Mouse (Mus musculus) neural tube, embryonic 15.5 days (tissue): ENCODE measurements around the gene Tirap. TPM values are rescaled to one million over a fixed set of nuclear protein-coding genes. Genes with fewer than 3 reads are reported as not detected.
"Not testable (repeated sequence)": the region's sequence is repeated elsewhere in the genome, so short reads cannot be mapped to it uniquely, and the experiment has no call there.

ENCODE experiments used
- ATAC-seq: fragments of 200-750 bp; cut with Nextera tagmentation; 2 replicates; pipeline ENCODE4 v1.8.0; 2017; ENCODE audit warnings: mild to moderate bottlenecking, moderate TSS enrichment, moderate library complexity; ENCODE audit not compliant: low FRiP score
- H3K27ac ChIP-seq: fragments of 300-500 bp; sonication (generic); replicated peaks from 2 replicates; pipeline ENCODE4 v1.5.1; 2015; ENCODE audit warnings: mild to moderate bottlenecking, inconsistent platforms
- H3K27me3 ChIP-seq: fragments of 300-500 bp; sonication (generic); replicated peaks from 2 replicates; pipeline ENCODE4 v1.6.1; 2015; ENCODE audit warnings: inconsistent platforms
- H3K36me3 ChIP-seq: fragments of 300-500 bp; sonication (generic); 2 replicates; pipeline ENCODE4 v1.6.1; 2015; ENCODE audit warnings: inconsistent platforms
- H3K4me1 ChIP-seq: fragments of 300-500 bp; sonication (generic); 2 replicates; pipeline ENCODE4 v1.6.1; 2015; ENCODE audit warnings: inconsistent platforms
- H3K4me2 ChIP-seq: fragments of 300-500 bp; sonication (generic); 2 replicates; pipeline ENCODE4 v1.6.1; 2015; ENCODE audit warnings: inconsistent platforms, mild to moderate bottlenecking, moderate library complexity
- H3K4me3 ChIP-seq: fragments of 300-500 bp; sonication (generic); replicated peaks from 2 replicates; pipeline ENCODE4 v1.5.1; 2015; ENCODE audit warnings: mild to moderate bottlenecking, inconsistent platforms
- H3K9ac ChIP-seq: fragments of 300-500 bp; sonication (generic); replicated peaks from 2 replicates; pipeline ENCODE4 v1.6.1; 2015; ENCODE audit warnings: mild to moderate bottlenecking, inconsistent platforms
- H3K9me3 ChIP-seq: fragments of 300-500 bp; sonication (generic); replicated peaks from 2 replicates; pipeline ENCODE4 v1.6.1; 2016; ENCODE audit warnings: inconsistent platforms
- WGBS: fragments of 180-500 bp; shearing (Covaris S2); methylation state at CpG from one replicate; pipeline ENCODE4 v1.1.7; 2015; ENCODE audit warnings: mixed read lengths; 5-methylcytosine and 5-hydroxymethylcytosine counted together
- polyA plus RNA-seq: library from polyadenylated mRNA; unstranded; fragments of >200 nt; fragmentation: Nextera tagmentation; extraction: Ambion mirVana; gene quantifications from 2 replicates; pipeline ENCODE4 v1.2.1, GENCODE M21; 2015

Tirap gene
- polyA plus RNA-seq, 1 experiment from 2014 or later: 4.7 TPM

DNA sequence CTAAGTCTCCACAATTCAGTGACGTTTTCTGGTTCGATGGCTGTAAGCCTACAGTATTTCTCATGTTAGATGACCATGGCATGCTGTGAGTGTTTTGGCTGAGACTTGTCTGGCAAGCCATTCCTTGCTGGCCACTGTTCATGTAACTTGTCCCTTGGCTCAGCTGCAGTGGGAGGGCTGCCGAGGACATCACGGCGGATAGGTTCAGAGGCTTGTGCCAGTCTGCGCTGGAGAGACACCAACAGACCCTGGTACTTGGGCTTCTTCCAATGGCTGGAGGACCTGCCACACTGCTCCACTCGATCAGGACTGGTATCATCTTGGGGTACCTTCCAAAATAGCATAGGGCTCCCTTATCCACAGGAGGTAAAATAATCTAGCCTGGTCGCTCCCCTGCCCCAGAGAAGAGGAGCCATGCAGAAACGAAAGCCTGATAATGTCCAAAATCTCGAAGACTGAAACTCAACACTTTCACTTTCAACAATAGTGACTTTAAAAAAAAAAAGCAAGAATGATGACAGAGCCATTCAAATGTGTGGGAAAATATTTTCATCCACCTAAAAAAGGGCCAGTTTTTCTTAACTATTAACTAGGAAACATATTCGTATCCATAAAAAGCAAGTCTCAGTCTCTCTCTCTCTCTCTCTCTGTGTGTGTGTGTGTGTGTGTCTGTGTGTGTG, 36.9 kb downstream of the Tirap start:
- Histone ChIP-seq H3K36me3 (no peaks in the 10 kb centered on the region), H3K4me3 (no peak overlapping the region), H3K4me1 (no peaks in the 10 kb centered on the region), H3K9ac (no peak overlapping the region), H3K27me3 (no peaks in the 10 kb centered on the region), H3K9me3 (no peaks in the 10 kb centered on the region), H3K27ac (no peak overlapping the region), H3K4me2 (no peak overlapping the region)
- ATAC-seq: no peak
- WGBS: 90% methylated on average over 11 of the region's 11 CpGs

DNA sequence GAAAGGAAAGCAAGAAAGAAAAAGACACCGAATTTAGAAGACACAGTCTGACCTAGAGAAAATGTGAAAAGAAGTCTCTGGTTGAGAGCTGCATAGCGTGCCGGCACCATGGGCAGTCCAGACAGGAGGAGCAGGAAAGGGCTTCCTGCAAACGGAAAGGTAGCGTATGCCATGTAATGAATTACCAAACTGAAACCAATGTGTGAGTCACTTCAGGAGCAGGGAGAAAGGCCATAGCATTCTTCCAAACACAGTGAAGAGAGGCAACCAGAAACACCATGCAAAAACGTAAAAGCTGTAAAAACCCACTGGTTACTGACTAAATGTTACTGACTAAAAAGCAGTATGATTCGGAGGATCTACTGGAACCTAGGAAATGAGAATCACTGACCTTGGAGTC, 38.4 kb downstream of the Tirap start:
- H3K4me2 ChIP-seq: no peak overlapping the region
- no peaks in the 10 kb centered on the region for H3K9me3 ChIP-seq
- H3K9ac ChIP-seq: no peak overlapping the region
- 86% methylated on average over 7 of the region's 7 CpGs for WGBS
- H3K27ac ChIP-seq: no peak overlapping the region
- ATAC-seq: no peak
- no peak overlapping the region for H3K4me3 ChIP-seq
- H3K36me3 ChIP-seq: no peaks in the 10 kb centered on the region
- no peaks in the 10 kb centered on the region for H3K27me3 ChIP-seq
- no peaks in the 10 kb centered on the region for H3K4me1 ChIP-seq

- H3K4me1 ChIP-seq: no peaks in the 10 kb centered on the region
Observed at GRCm38 (mm10) chr9:35160662-35161061, 39.4 kb downstream of the Tirap start.

GRCm38 (mm10) chr9:35158477-35158876, 41.6 kb downstream of the Tirap start:
- no peaks in the 10 kb centered on the region for H3K36me3 ChIP-seq
- H3K9ac ChIP-seq: no peak overlapping the region
- WGBS: 90% methylated on average over 3 of the region's 3 CpGs
- H3K9me3 ChIP-seq: no peaks in the 10 kb centered on the region
- no peak overlapping the region for H3K4me3 ChIP-seq
- no peak for ATAC-seq
- H3K4me1 ChIP-seq: no peaks in the 10 kb centered on the region
- H3K27ac ChIP-seq: no peak overlapping the region
- H3K4me2 ChIP-seq: no peak overlapping the region
- H3K27me3 ChIP-seq: no peaks in the 10 kb centered on the region

More at GRCm38 (mm10) chr9:35160662-35161061, 39.4 kb downstream of the Tirap start:
- no peak for ATAC-seq
- no peak overlapping the region for H3K9ac ChIP-seq
- no peak overlapping the region for H3K4me3 ChIP-seq
- no peaks in the 10 kb centered on the region for H3K27me3 ChIP-seq
- H3K36me3 ChIP-seq: no peaks in the 10 kb centered on the region
- no peak overlapping the region for H3K4me2 ChIP-seq
- WGBS: 85% methylated on average over 2 of the region's 2 CpGs
- no peak overlapping the region for H3K27ac ChIP-seq
- H3K9me3 ChIP-seq: no peaks in the 10 kb centered on the region

- no peaks in the 10 kb centered on the region for H3K27me3 ChIP-seq
- 83% methylated on average over 4 of the region's 4 CpGs for WGBS
- no peak for ATAC-seq
Observed at GRCm38 (mm10) chr9:35156862-35157261, 43.2 kb downstream of the Tirap start.

GRCm38 (mm10) chr9:35156002-35156710, 43.9 kb downstream of the Tirap start:
- no peaks in the 10 kb centered on the region for H3K36me3 ChIP-seq
- no peak overlapping the region for H3K4me2 ChIP-seq
- no peak overlapping the region for H3K4me3 ChIP-seq
- no peaks in the 10 kb centered on the region for H3K27me3 ChIP-seq
- no peak for ATAC-seq
- no peak overlapping the region for H3K27ac ChIP-seq
- H3K9me3 ChIP-seq: no peaks in the 10 kb centered on the region
- no peaks in the 10 kb centered on the region for H3K4me1 ChIP-seq
- 94% methylated on average over 5 of the region's 5 CpGs for WGBS
- H3K9ac ChIP-seq: no peak overlapping the region

More at GRCm38 (mm10) chr9:35156862-35157261, 43.2 kb downstream of the Tirap start:
- Histone ChIP-seq H3K4me1 (no peaks in the 10 kb centered on the region), H3K4me3 (no peak overlapping the region), H3K9me3 (no peaks in the 10 kb centered on the region), H3K36me3 (no peaks in the 10 kb centered on the region), H3K27ac (no peak overlapping the region), H3K9ac (no peak overlapping the region), H3K4me2 (no peak overlapping the region)

GRCm38 (mm10) chr9:35152923-35153322, 47.2 kb downstream of the Tirap start:
- WGBS: 94% methylated on average over 1 of the region's 1 CpGs
- ATAC-seq: no peak
- H3K9me3 ChIP-seq: no peaks in the 10 kb centered on the region

GRCm38 (mm10) chr9:35148822-35149221, 51.3 kb downstream of the Tirap start:
- not testable (repeated sequence) for H3K4me3 ChIP-seq, H3K36me3 ChIP-seq, H3K27me3 ChIP-seq, H3K9me3 ChIP-seq, H3K27ac ChIP-seq, H3K4me1 ChIP-seq, H3K9ac ChIP-seq, ATAC-seq, H3K4me2 ChIP-seq

More at GRCm38 (mm10) chr9:35152923-35153322, 47.2 kb downstream of the Tirap start:
- Histone ChIP-seq H3K27ac (no peak overlapping the region), H3K4me1 (no peaks in the 10 kb centered on the region), H3K4me3 (no peak overlapping the region), H3K36me3 (no peaks in the 10 kb centered on the region), H3K4me2 (no peak overlapping the region), H3K9ac (no peak overlapping the region), H3K27me3 (no peaks in the 10 kb centered on the region)

- not testable (repeated sequence) for H3K4me1 ChIP-seq, H3K27ac ChIP-seq, H3K9ac ChIP-seq, ATAC-seq, H3K27me3 ChIP-seq, H3K36me3 ChIP-seq, H3K9me3 ChIP-seq, H3K4me2 ChIP-seq, H3K4me3 ChIP-seq
- 94% methylated on average over 14 of the region's 14 CpGs for WGBS
Observed at GRCm38 (mm10) chr9:35147261-35147660, 52.8 kb downstream of the Tirap start.

- 81% methylated on average over 1 of the region's 1 CpGs for WGBS
- no peak for ATAC-seq
- no peak overlapping the region for H3K4me3 ChIP-seq
Observed at GRCm38 (mm10) chr9:35145829-35146228, 54.3 kb downstream of the Tirap start.

DNA sequence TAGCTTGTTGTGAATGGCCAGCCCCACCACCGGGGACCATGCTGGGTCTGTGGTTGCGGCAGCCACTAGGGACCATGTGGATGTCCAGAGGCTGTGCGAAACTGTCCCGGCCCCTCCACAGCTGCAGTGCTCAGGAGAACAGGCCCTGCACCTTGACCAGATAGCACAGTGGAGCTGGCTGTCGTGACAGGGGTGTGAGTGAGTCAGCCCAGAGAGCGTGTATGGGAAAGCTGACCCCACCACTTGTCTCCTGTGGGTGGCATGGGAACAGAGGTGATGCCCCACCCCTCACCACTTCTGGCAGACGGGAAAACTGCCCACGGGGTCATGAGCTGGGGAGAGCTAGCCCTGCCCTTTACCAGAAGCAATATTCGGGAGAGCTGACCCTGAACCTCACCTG, 55.0 kb downstream of the Tirap start:
- H3K4me1 ChIP-seq: no peaks in the 10 kb centered on the region
- H3K27me3 ChIP-seq: no peaks in the 10 kb centered on the region
- no peak overlapping the region for H3K4me2 ChIP-seq
- no peak for ATAC-seq
- no peak overlapping the region for H3K9ac ChIP-seq
- no peaks in the 10 kb centered on the region for H3K36me3 ChIP-seq
- H3K9me3 ChIP-seq: no peaks in the 10 kb centered on the region
- WGBS: 92% methylated on average over 9 of the region's 9 CpGs
- no peak overlapping the region for H3K4me3 ChIP-seq
- H3K27ac ChIP-seq: no peak overlapping the region

More at GRCm38 (mm10) chr9:35145829-35146228, 54.3 kb downstream of the Tirap start:
- no peaks in the 10 kb centered on the region for H3K4me1 ChIP-seq
- no peaks in the 10 kb centered on the region for H3K9me3 ChIP-seq
- H3K36me3 ChIP-seq: no peaks in the 10 kb centered on the region
- H3K9ac ChIP-seq: no peak overlapping the region
- no peaks in the 10 kb centered on the region for H3K27me3 ChIP-seq
- H3K4me2 ChIP-seq: no peak overlapping the region
- H3K27ac ChIP-seq: no peak overlapping the region

GRCm38 (mm10) chr9:35142221-35142620, 57.9 kb downstream of the Tirap start:
- 93% methylated on average over 2 of the region's 2 CpGs for WGBS
- Histone ChIP-seq H3K27me3 (no peaks in the 10 kb centered on the region), H3K4me2 (no peak overlapping the region), H3K9me3 (no peaks in the 10 kb centered on the region), H3K4me1 (no peaks in the 10 kb centered on the region), H3K9ac (no peak overlapping the region), H3K27ac (no peak overlapping the region), H3K36me3 (no peaks in the 10 kb centered on the region), H3K4me3 (no peak overlapping the region)
- no peak for ATAC-seq
